Mouse (Mus musculus): ENCODE data around the gene Cep128. TPM values are rescaled to one million over a fixed set of nuclear protein-coding genes. Genes with fewer than 3 reads are reported as not detected.

The Cep128 gene
- polyA plus RNA-seq, 1 experiment from 2014 or later = 1.5 TPM

DNA sequence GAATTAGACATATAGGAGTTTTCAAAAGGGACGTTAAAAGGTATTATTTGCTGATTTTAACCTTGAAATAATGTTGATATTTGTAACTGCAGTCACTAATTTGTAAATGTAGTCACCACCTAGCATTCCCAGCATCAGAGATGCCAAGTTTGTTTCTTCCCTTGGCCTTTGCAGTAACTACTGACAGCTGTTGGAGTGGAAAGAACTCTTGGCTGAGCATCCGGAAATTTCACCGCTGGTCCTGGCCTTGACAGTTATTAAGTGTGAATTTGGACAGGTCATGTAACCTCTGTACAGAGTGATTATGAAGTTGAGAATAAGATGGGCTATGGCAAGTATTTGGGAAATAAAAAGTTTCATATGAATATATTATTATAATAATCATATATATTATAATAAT, 413.1 kb downstream of the Cep128 start:
- Histone ChIP-seq H3K4me1 (replicated peaks; ENCODE audit: control insufficient read depth, insufficient read depth) (no peaks in the 10 kb centered on the region), H3K36me3 (ENCODE audit: control insufficient read depth, insufficient read depth, low read length) (no peaks in the 10 kb centered on the region), H3K9ac (ENCODE audit: low read length) (no peak overlapping the region), H3K9me3 (ENCODE audit: control insufficient read depth, low read length) (no peaks in the 10 kb centered on the region), H3K4me3 (ENCODE audit: low read depth, low read length) (no peak overlapping the region), H3K4me2 (replicated peaks; ENCODE audit: low read depth) (no peak overlapping the region), H3K27me3 (ENCODE audit: control insufficient read depth, insufficient read depth, low read length) (no peaks in the 10 kb centered on the region), H3K27ac (replicated peaks) (no peak overlapping the region)
- WGBS = 75% methylated on average over 3 of the region's 3 CpGs
- ATAC-seq (ENCODE audit: low FRiP score, low TSS enrichment) (no peak), DNase-seq (ENCODE audit: low spot score) (no peak)
- TF ChIP-seq CTCF (IDR thresholded peaks at IDR 0.05; ENCODE audit: low read depth) = no peak
- no peak for TF ChIP-seq EP300 (optimal IDR thresholded peaks at IDR 0.05)

DNA sequence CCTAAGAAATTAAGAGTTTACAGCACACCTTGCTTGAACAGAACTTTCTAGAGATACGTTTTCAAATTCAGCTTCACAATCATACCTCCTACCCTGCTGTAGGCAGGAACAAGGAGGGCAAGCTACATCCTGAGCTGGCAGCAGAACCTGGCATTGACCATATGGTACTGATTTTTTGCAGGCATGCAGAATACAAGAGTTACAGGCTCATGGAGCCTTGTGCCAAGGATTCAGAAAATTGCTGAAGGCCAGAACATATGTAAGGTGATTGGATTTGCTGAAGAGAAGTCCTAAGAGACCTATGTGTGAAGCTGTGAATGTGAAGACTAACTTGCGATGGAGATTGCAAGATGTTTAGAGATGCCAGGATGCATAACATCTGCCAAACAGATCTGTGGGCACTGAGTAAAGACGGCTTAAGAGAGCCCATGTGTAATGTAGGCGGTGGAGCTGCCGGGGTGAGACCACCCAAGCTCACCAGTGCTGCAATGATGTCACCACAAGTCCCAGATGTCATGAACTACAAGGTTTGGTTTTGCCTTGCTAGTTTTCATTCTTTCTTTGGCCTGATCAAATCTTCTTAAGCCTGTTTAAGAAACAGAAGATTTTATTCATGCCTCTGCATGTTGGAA, 422.7 kb downstream of the Cep128 start:
- DNase-seq (ENCODE audit: low spot score) (no peak), ATAC-seq (ENCODE audit: low FRiP score, low TSS enrichment) (no peak)
- H3K9ac ChIP-seq (ENCODE audit: low read length) = no peak overlapping the region
- no peaks in the 10 kb centered on the region for H3K4me1 ChIP-seq (replicated peaks; ENCODE audit: control insufficient read depth, insufficient read depth)
- no peak overlapping the region for H3K4me3 ChIP-seq (ENCODE audit: low read depth, low read length)
- H3K9me3 ChIP-seq (ENCODE audit: control insufficient read depth, low read length) = no peaks in the 10 kb centered on the region
- 69% methylated on average over 5 of the region's 5 CpGs for WGBS
- no peak overlapping the region for H3K4me2 ChIP-seq (replicated peaks; ENCODE audit: low read depth)
- no peak for TF ChIP-seq CTCF (IDR thresholded peaks at IDR 0.05; ENCODE audit: low read depth)
- no peak for TF ChIP-seq EP300 (optimal IDR thresholded peaks at IDR 0.05)
- H3K27me3 ChIP-seq (ENCODE audit: control insufficient read depth, insufficient read depth, low read length) = no peaks in the 10 kb centered on the region
- no peak overlapping the region for H3K27ac ChIP-seq (replicated peaks)
- no peaks in the 10 kb centered on the region for H3K36me3 ChIP-seq (ENCODE audit: control insufficient read depth, insufficient read depth, low read length)

DNA sequence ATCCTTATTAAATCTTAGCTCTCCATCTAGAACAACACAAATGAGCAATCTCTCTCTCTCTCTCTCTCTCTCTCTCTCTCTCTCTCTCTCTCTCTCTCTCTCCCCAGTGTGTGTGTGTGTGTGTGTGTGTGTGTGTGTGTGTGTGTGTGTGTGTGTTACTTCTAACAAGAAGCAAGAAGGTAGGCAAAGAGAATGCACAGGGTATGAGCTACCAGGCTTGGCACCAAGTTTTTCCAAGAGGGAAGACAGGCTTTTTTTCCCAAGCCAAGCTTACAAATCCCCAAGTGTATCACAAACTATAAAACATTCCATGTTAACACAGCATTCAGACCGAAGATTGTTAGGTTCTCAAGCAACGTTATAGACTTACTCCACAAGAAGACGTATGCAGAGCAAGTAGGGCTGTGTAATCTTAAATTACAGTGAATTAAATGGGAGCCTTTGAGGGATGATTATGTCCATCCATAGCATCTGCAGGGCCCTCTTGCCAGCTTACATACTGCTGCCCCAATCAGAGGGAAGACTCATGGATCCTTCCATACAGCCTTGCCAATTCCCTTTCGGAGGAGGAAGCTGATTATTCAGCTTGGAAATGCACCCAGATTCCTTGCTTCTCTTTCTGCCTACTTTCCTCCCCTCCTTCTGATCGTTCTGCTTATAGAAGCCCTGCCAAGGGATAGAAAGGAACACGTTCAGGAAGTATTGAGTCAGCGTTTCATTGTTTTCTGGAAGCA, 429.3 kb downstream of the Cep128 start:
- H3K4me2 ChIP-seq (replicated peaks; ENCODE audit: low read depth) = no peak overlapping the region
- no peak overlapping the region for H3K27ac ChIP-seq (replicated peaks)
- H3K4me3 ChIP-seq (ENCODE audit: low read depth, low read length) = no peak overlapping the region
- H3K9me3 ChIP-seq (ENCODE audit: control insufficient read depth, low read length) = no peaks in the 10 kb centered on the region
- H3K36me3 ChIP-seq (ENCODE audit: control insufficient read depth, insufficient read depth, low read length) = no peaks in the 10 kb centered on the region
- no peaks in the 10 kb centered on the region for H3K27me3 ChIP-seq (ENCODE audit: control insufficient read depth, insufficient read depth, low read length)
- H3K9ac ChIP-seq (ENCODE audit: low read length) = no peak overlapping the region
- TF ChIP-seq CTCF (IDR thresholded peaks at IDR 0.05; ENCODE audit: low read depth) = no peak
- TF ChIP-seq EP300 (optimal IDR thresholded peaks at IDR 0.05) = no peak
- DNase-seq (ENCODE audit: low spot score) (no peak), ATAC-seq (ENCODE audit: low FRiP score, low TSS enrichment) (no peak)
- no peaks in the 10 kb centered on the region for H3K4me1 ChIP-seq (replicated peaks; ENCODE audit: control insufficient read depth, insufficient read depth)
- WGBS = 66% methylated on average over 7 of the region's 7 CpGs

Small RNA genes lying within 50 kb of the gene (microRNA-seq; reads per million reads assigned to microRNA genes)
- not detected for gene Gm44370

Other genes starting within 250 kb of the Cep128 start
- gene Tshr, start 154 bp upstream of the Cep128 start, polyA plus RNA-seq (2015; fragmentation: Nextera tagmentation; extraction: Ambion mirVana) = 0.23 and 0.32 TPM in 2 replicates
- 17.0 and 18.9 TPM in 2 replicates for gene Gtf2a1, start 206.1 kb upstream of the Cep128 start, polyA plus RNA-seq (2015; fragmentation: Nextera tagmentation; extraction: Ambion mirVana)